Mouse (Mus musculus) intestine, embryonic 14.5 days (tissue): ENCODE measurements around the gene Cd47. TPM values are rescaled to one million over a fixed set of nuclear protein-coding genes. Genes with fewer than 3 reads are reported as not detected.
"Not testable (repeated sequence)": the region's sequence is repeated elsewhere in the genome, so short reads cannot be mapped to it uniquely, and the experiment has no call there.

ENCODE experiments used
- ATAC-seq: fragments of 200-750 bp; cut with Nextera tagmentation; replicated peaks from 2 replicates; pipeline ENCODE4 v1.8.0; 2017; ENCODE audit warnings: low read depth, moderate number of reproducible peaks, moderate TSS enrichment, moderate library complexity; ENCODE audit not compliant: low FRiP score, low TSS enrichment
- DNase-seq: peaks from one replicate; pipeline ENCODE4 v3.0.0-alpha.2; 2018; ENCODE audit warnings: low spot score
- H3K27ac ChIP-seq: fragments of 300-500 bp; sonication (generic); 2 replicates; pipeline ENCODE4 v1.5.1; 2014; ENCODE audit warnings: low read depth, mild to moderate bottlenecking, control low read depth
- H3K27me3 ChIP-seq: fragments of 300-500 bp; sonication (generic); replicated peaks from 2 replicates; pipeline ENCODE4 v1.6.1; 2014; ENCODE audit warnings: low read length, control low read depth; ENCODE audit not compliant: control insufficient read depth, insufficient read depth
- H3K36me3 ChIP-seq: fragments of 300-500 bp; sonication (generic); 2 replicates; pipeline ENCODE4 v1.6.1; 2014; ENCODE audit warnings: low read length, control low read depth; ENCODE audit not compliant: control insufficient read depth, insufficient read depth
- H3K4me1 ChIP-seq: fragments of 300-500 bp; sonication (generic); replicated peaks from 2 replicates; pipeline ENCODE4 v1.6.1; 2014; ENCODE audit warnings: low read length, control low read depth, mixed read lengths; ENCODE audit not compliant: control insufficient read depth, insufficient read depth
- H3K4me2 ChIP-seq: fragments of 300-500 bp; sonication (generic); 2 replicates; pipeline ENCODE4 v1.6.1; 2014; ENCODE audit warnings: low read length
- H3K4me3 ChIP-seq: fragments of 300-500 bp; sonication (generic); 2 replicates; pipeline ENCODE4 v1.5.1; 2014; ENCODE audit warnings: low read depth, low read length, control low read depth, mixed read lengths
- H3K9ac ChIP-seq: fragments of 300-500 bp; sonication (generic); 2 replicates; pipeline ENCODE4 v1.6.1; 2014; ENCODE audit warnings: mild to moderate bottlenecking, low read length
- H3K9me3 ChIP-seq: fragments of 300-500 bp; sonication (generic); 2 replicates; pipeline ENCODE4 v1.6.1; 2016; ENCODE audit warnings: low read length, control low read depth; ENCODE audit not compliant: control insufficient read depth
- WGBS: fragments of 180-500 bp; shearing (Covaris S2); extraction: QIAGEN DNeasy Blood & Tissue Kit; methylation state at CpG from one replicate; pipeline ENCODE4 v1.1.7; 2014; 5-methylcytosine and 5-hydroxymethylcytosine counted together
- polyA plus RNA-seq: library from polyadenylated mRNA; unstranded; fragments of >200 nt; fragmentation: Nextera tagmentation; extraction: Ambion mirVana; gene quantifications from 2 replicates; pipeline ENCODE4 v1.2.1, GENCODE M21; 2014

Cd47 gene
- polyA plus RNA-seq, 1 experiment from 2014 or later = 74.7 TPM

DNA sequence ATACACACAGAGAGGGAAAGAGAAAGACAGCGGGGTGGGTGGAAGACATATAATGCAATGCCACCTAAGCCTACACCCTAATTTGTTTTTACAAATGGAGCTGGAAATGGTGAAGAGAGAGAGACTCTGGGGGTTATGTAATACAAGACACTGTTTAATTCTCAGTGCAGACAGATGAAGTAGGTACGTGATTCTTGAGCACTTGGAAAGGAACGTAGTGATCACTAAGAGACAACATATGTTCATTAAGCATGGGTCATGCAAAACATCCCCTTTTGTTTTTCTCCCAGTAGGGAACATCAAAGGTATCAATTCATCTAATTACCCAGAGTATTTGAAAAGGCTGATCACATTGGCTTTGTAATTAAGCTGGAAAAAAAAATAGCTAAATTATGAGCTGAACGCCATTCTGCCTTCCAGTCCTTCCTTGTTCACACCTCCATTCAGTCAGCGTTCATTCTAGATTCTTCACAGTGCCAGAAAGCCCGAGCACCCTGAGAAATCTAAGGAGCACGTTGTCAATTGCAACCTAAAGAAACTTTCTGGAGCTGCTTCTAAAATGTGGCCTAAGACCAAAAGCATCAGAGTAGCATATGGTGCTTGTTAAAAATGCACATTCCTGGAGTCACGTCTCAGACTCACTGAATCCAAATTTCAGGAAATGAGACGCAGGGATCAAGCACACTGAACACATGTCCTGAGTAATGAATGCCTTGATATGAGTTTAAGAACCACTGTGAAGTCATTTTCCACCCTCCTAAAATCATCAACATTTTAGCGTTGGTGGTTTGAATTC is 12.7 kb downstream of the Cd47 start:
- Histone ChIP-seq H3K27me3 (no peaks in the 10 kb centered on the region), H3K4me1 (no peaks in the 10 kb centered on the region), H3K4me3 (no peak overlapping the region), H3K36me3 (no peaks in the 10 kb centered on the region), H3K9ac (no peak overlapping the region), H3K9me3 (no peaks in the 10 kb centered on the region), H3K27ac (no peak overlapping the region), H3K4me2 (no peak overlapping the region)
- DNase-seq (no peak), ATAC-seq (no peak)
- 71% methylated on average over 10 of the region's 10 CpGs for WGBS

DNA sequence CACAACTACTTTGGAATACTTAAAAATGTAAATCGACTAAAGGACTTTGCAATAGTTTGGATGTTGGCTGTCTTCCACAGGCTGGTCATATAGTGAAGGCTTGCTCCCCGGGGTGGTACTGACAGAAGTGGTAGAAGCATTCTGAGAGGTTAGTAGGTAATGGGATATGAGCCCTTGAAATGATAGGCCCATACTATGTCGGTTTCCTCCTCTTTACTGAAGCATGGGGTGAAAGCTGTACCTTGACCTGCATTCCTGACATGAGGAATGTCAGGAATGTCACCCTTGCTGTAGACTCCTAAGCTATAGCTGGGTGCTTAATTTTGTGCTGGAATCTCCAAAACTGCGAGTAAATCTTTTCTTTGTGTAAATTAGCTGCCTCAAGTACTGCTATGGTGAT is 14.1 kb downstream of the Cd47 start:
- no peak overlapping the region for H3K9ac ChIP-seq
- no peaks in the 10 kb centered on the region for H3K9me3 ChIP-seq
- no peak overlapping the region for H3K27ac ChIP-seq
- H3K4me2 ChIP-seq = no peak overlapping the region
- H3K36me3 ChIP-seq = no peaks in the 10 kb centered on the region
- 57% methylated on average over 4 of the region's 4 CpGs for WGBS
- H3K4me3 ChIP-seq = no peak overlapping the region
- no peaks in the 10 kb centered on the region for H3K4me1 ChIP-seq
- DNase-seq (no peak), ATAC-seq (no peak)
- no peaks in the 10 kb centered on the region for H3K27me3 ChIP-seq

GRCm38 (mm10) chr16:49816889-49817288 is 16.6 kb downstream of the Cd47 start:
- 90% methylated on average over 3 of the region's 3 CpGs for WGBS
- no peak for DNase-seq
- no peak for ATAC-seq
- Histone ChIP-seq H3K9ac (no peak overlapping the region), H3K4me3 (no peak overlapping the region), H3K9me3 (no peaks in the 10 kb centered on the region), H3K36me3 (no peaks in the 10 kb centered on the region), H3K4me1 (no peaks in the 10 kb centered on the region), H3K4me2 (no peak overlapping the region), H3K27me3 (no peaks in the 10 kb centered on the region), H3K27ac (no peak overlapping the region)

GRCm38 (mm10) chr16:49818146-49818545 is 17.8 kb downstream of the Cd47 start:
- H3K36me3 ChIP-seq = no peaks in the 10 kb centered on the region
- H3K4me2 ChIP-seq = no peak overlapping the region
- WGBS = 67% methylated on average over 5 of the region's 5 CpGs
- H3K9me3 ChIP-seq = no peaks in the 10 kb centered on the region
- no peak for DNase-seq
- no peak for ATAC-seq
- H3K9ac ChIP-seq = no peak overlapping the region
- H3K4me1 ChIP-seq = no peaks in the 10 kb centered on the region
- no peak overlapping the region for H3K27ac ChIP-seq
- H3K4me3 ChIP-seq = no peak overlapping the region
- H3K27me3 ChIP-seq = no peaks in the 10 kb centered on the region

DNA sequence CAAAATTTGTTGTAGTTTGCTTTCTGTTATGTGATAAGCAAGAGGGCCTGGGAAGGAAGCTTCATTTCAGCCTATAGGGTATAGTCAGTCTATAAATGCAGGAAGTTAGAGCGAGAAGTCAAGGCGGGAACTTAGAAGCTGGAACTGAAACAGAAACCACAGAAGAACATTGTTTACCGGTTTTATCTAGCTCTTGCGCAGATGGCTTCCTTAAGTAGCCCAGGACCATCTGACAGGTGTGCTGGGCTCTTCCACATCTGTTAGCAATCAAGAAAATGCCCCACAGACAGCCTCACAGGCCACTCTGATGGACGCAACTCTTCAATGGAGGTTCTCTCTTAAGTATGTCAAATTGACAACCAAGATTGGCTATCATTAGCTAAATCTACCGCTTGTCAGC is 18.3 kb downstream of the Cd47 start:
- DNase-seq (no peak), ATAC-seq (no peak)
- H3K36me3 ChIP-seq = no peaks in the 10 kb centered on the region
- no peaks in the 10 kb centered on the region for H3K27me3 ChIP-seq
- H3K4me1 ChIP-seq = no peaks in the 10 kb centered on the region
- H3K9me3 ChIP-seq = no peaks in the 10 kb centered on the region
- no peak overlapping the region for H3K27ac ChIP-seq
- H3K4me2 ChIP-seq = no peak overlapping the region
- H3K4me3 ChIP-seq = no peak overlapping the region
- no peak overlapping the region for H3K9ac ChIP-seq
- whole genome bisulfite sequencing = 46% methylated on average over 6 of the region's 6 CpGs

GRCm38 (mm10) chr16:49819494-49819893 is 19.2 kb downstream of the Cd47 start:
- DNase-seq = no peak
- no peak overlapping the region for H3K4me3 ChIP-seq
- no peaks in the 10 kb centered on the region for H3K36me3 ChIP-seq
- no peak overlapping the region for H3K4me2 ChIP-seq
- H3K27ac ChIP-seq = no peak overlapping the region
- no peak for ATAC-seq
- H3K9ac ChIP-seq = no peak overlapping the region
- no peaks in the 10 kb centered on the region for H3K4me1 ChIP-seq
- H3K9me3 ChIP-seq = no peaks in the 10 kb centered on the region
- H3K27me3 ChIP-seq = no peaks in the 10 kb centered on the region
- 86% methylated on average over 3 of the region's 3 CpGs for WGBS

DNA sequence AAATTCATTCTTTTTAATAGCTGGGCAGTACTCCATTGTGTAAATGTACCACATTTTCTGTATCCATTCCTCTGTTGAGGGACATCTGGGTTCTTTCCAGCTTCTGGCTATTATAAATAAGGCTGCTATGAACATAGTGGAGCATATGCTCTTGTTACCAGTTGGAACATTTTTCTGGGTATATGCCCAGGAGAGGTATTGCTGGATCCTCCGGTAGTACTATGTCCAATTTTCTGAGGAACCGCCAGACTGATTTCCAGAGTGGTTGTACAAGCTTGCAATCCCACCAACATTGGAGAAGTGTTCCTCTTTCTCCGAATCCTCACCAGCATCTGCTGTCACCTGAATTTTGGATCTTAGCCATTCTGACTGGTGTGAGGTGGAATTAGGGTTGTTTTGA is 30.6 kb downstream of the Cd47 start:
- DNase-seq, H3K27ac ChIP-seq, ATAC-seq, H3K9me3 ChIP-seq, H3K27me3 ChIP-seq, H3K9ac ChIP-seq, H3K36me3 ChIP-seq, H3K4me1 ChIP-seq, H3K4me3 ChIP-seq, H3K4me2 ChIP-seq: not testable (repeated sequence)
- 90% methylated on average over 3 of the region's 3 CpGs for WGBS

- DNase-seq = no peak
- H3K4me1 ChIP-seq = no peaks in the 10 kb centered on the region
- no peaks in the 10 kb centered on the region for H3K27me3 ChIP-seq
- no peak overlapping the region for H3K4me2 ChIP-seq
- H3K4me3 ChIP-seq = no peak overlapping the region
- H3K9me3 ChIP-seq = no peaks in the 10 kb centered on the region
- H3K27ac ChIP-seq = no peak overlapping the region
- H3K36me3 ChIP-seq = no peaks in the 10 kb centered on the region
- no peak overlapping the region for H3K9ac ChIP-seq
- ATAC-seq = no peak
- 78% methylated on average over 3 of the region's 3 CpGs for WGBS
Observed at GRCm38 (mm10) chr16:49832339-49832738, 32.0 kb downstream of the Cd47 start.

GRCm38 (mm10) chr16:49834130-49834693 is 33.9 kb downstream of the Cd47 start:
- DNase-seq (no peak), ATAC-seq (no peak)
- H3K4me3 ChIP-seq = no peak overlapping the region
- H3K9ac ChIP-seq = no peak overlapping the region
- no peak overlapping the region for H3K27ac ChIP-seq
- no peak overlapping the region for H3K4me2 ChIP-seq
- no peaks in the 10 kb centered on the region for H3K27me3 ChIP-seq
- no peaks in the 10 kb centered on the region for H3K9me3 ChIP-seq
- H3K36me3 ChIP-seq = no peaks in the 10 kb centered on the region
- WGBS = 37% methylated on average over 4 of the region's 4 CpGs
- H3K4me1 ChIP-seq = no peaks in the 10 kb centered on the region
